Mouse (Mus musculus) monocyte, adult 2 months (primary cell): ENCODE measurements around the gene Nuak1.
A peak's percentile ranks its signal among the peaks of the same experiment; 100 is the strongest.

Source experiments
- DNase-seq, 2 experiments: peaks; one replicate each; pipeline ENCODE4 v3.0.0; 2022; ENCODE audit warnings: low spot score in 2 of 2, low read depth in 1 of 2

The Nuak1 gene

GRCm38 (mm10) chr10:84345730-84346129 lies 94.7 kb downstream of the Nuak1 start:
- DNase-seq: no peak

GRCm38 (mm10) chr10:84343536-84343935 lies 96.9 kb downstream of the Nuak1 start:
- no peak for DNase-seq

- no peak for DNase-seq
Observed at GRCm38 (mm10) chr10:84339456-84339855, 100.9 kb downstream of the Nuak1 start.

GRCm38 (mm10) chr10:84338752-84339151 lies 101.6 kb downstream of the Nuak1 start:
- peak; percentile 39 to 64 for DNase-seq

DNA sequence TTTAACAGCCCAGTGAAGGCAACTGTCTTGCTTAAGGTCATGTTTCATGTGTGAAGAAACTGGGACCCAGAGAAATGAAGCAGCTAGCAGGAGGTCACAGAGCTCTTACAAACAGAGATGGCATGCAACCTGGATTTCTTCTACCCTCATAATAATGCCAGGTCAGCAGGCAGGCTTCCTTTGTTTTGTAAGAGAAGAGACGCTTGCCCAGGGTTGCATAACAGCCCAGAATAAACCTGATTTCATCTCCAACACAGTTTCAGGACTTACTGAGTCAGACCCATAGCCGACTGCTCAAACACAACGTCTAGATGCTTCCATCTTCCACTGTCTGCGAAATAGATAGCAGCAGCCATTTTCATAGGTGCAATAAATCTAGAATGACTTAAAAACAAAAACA lies 105.0 kb downstream of the Nuak1 start:
- DNase-seq: no peak

- no peak for DNase-seq
Observed at GRCm38 (mm10) chr10:84329822-84330221, 110.6 kb downstream of the Nuak1 start.

GRCm38 (mm10) chr10:84329336-84329735 lies 111.1 kb downstream of the Nuak1 start:
- DNase-seq: no peak

GRCm38 (mm10) chr10:84324018-84324417 lies 116.4 kb downstream of the Nuak1 start:
- no peak for DNase-seq
